Mouse (Mus musculus) ES-Bruce4 (cell line): ENCODE data around the gene Acan. TPM values are rescaled to one million over a fixed set of nuclear protein-coding genes. Genes with fewer than 3 reads are reported as not detected.
A peak's percentile ranks its signal among the peaks of the same experiment; 100 is the strongest.

Experiments used
- H3K27ac ChIP-seq: 2 replicates; pipeline ENCODE4 v1.5.1; 2012; ENCODE audit warnings: low read length, inconsistent platforms; ENCODE audit not compliant: insufficient read depth
- H3K27me3 ChIP-seq: 2 replicates; pipeline ENCODE4 v1.6.1; 2012; ENCODE audit warnings: mild to moderate bottlenecking, low read length, inconsistent platforms; ENCODE audit not compliant: control insufficient read depth, poor library complexity, insufficient read depth, severe bottlenecking
- H3K36me3 ChIP-seq: 2 replicates; pipeline ENCODE4 v1.6.1; 2012; ENCODE audit warnings: inconsistent platforms, mild to moderate bottlenecking, low read length, moderate library complexity; ENCODE audit not compliant: control insufficient read depth, poor library complexity, insufficient read depth, severe bottlenecking
- H3K4me1 ChIP-seq: one replicate; pipeline ENCODE4 v1.8.1; 2011; ENCODE audit warnings: low read length; ENCODE audit not compliant: control insufficient read depth, insufficient read depth
- H3K4me3 ChIP-seq: 2 replicates; pipeline ENCODE4 v1.5.1; 2011; ENCODE audit warnings: low read depth, mild to moderate bottlenecking, low read length
- H3K9ac ChIP-seq: 2 replicates; pipeline ENCODE4 v1.6.1; 2012; ENCODE audit warnings: low read depth, mild to moderate bottlenecking, inconsistent platforms; ENCODE audit not compliant: poor library complexity, severe bottlenecking
- H3K9me3 ChIP-seq: replicated peaks from 2 replicates; pipeline ENCODE4 v1.6.1; 2012; ENCODE audit warnings: mild to moderate bottlenecking, low read length, inconsistent platforms; ENCODE audit not compliant: control insufficient read depth, poor library complexity, insufficient read depth, severe bottlenecking
- CTCF ChIP-seq: IDR thresholded peaks from one replicate; pipeline ENCODE4 v1.8.1; 2011; ENCODE audit warnings: low read depth, low read length
- EP300 ChIP-seq: IDR thresholded peaks from 2 replicates; pipeline ENCODE4 v1.6.1; 2011; ENCODE audit warnings: low read depth, low read length; ENCODE audit not compliant: insufficient read depth
- POLR2A ChIP-seq: IDR thresholded peaks from one replicate; pipeline ENCODE4 v1.8.1; 2011; ENCODE audit warnings: low read length; ENCODE audit not compliant: insufficient read depth
- polyA plus RNA-seq: library from polyadenylated mRNA; stranded (reverse); fragments of >200 nt; gene quantifications from 2 replicates; pipeline ENCODE4 v1.2.4, GENCODE M21; 2011; ENCODE audit warnings: low read depth; ENCODE audit not compliant: missing spikeins, insufficient read depth, insufficient read length

The Acan gene
- 2.0 TPM in 2 replicates for polyA plus RNA-seq

DNA sequence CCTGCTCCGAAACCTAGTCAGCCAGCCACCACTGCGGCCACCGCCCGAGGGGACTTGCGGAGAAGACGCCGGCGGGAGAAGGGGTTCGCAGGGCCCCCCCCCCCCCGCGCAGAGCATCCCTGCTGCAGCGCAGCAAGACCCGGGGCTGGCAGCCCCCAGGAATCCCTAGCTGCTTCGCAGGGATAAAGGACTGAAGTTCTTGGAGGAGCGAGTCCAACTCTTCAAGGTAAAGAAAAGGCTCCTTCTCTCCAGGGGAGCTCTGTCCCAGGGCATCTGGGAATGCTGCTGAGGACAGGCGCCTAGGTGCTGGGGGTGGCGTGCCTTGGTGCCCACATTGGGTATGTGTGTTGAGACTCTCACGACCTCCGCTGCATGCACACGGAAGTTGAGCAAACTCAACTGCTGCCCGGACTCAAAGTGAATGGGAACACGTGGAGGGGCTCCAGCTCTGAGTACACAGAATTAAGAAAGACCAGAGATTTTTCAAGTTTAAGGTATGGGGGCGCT is at the start of gene Acan:
Gene Acan, plus strand, starts transcription at position 101 of the 507 bp plus-strand sequence.
- Histone ChIP-seq H3K9me3 (no peaks in the 10 kb centered on the region), H3K9ac (peak within 1 kb of the TSS; percentile 18), H3K36me3 (no peaks in the 10 kb centered on the region), H3K27ac (no peak within 1 kb of the TSS), H3K27me3 (peaks cover 7% of the 10 kb centered on the region; the same call in 1 of the 2 replicates), H3K4me1 (no peaks in the 10 kb centered on the region), H3K4me3 (peak within 1 kb of the TSS; percentile 59)
- TF ChIP-seq EP300 (no peak), CTCF (no peak), POLR2A (no peak)

- Histone ChIP-seq H3K4me3 (no peak overlapping the region), H3K4me1 (no peaks in the 10 kb centered on the region), H3K9ac (no peak overlapping the region), H3K27ac (no peak overlapping the region), H3K9me3 (no peaks in the 10 kb centered on the region), H3K27me3 (no peaks in the 10 kb centered on the region), H3K36me3 (no peaks in the 10 kb centered on the region)
- TF ChIP-seq POLR2A (no peak), EP300 (no peak), CTCF (no peak)
Observed at GRCm38 (mm10) chr7:79021293-79021905, 31.9 kb upstream of the Acan start.

GRCm38 (mm10) chr7:79029138-79029537 is 24.1 kb upstream of the Acan start:
- Histone ChIP-seq H3K9me3 (no peaks in the 10 kb centered on the region), H3K27ac (no peak overlapping the region), H3K4me1 (no peaks in the 10 kb centered on the region), H3K4me3 (no peak overlapping the region), H3K9ac (no peak overlapping the region), H3K27me3 (no peaks in the 10 kb centered on the region), H3K36me3 (no peaks in the 10 kb centered on the region)
- TF ChIP-seq EP300 (no peak), CTCF (no peak), POLR2A (no peak)

GRCm38 (mm10) chr7:79033745-79034144 is 19.5 kb upstream of the Acan start:
- H3K27ac ChIP-seq = no peak overlapping the region
- H3K4me3 ChIP-seq = no peak overlapping the region
- H3K36me3 ChIP-seq = no peaks in the 10 kb centered on the region
- no peak overlapping the region for H3K9ac ChIP-seq
- H3K9me3 ChIP-seq = no peaks in the 10 kb centered on the region
- TF ChIP-seq CTCF = no peak
- no peak for TF ChIP-seq POLR2A
- no peak for TF ChIP-seq EP300
- no peaks in the 10 kb centered on the region for H3K27me3 ChIP-seq
- no peaks in the 10 kb centered on the region for H3K4me1 ChIP-seq

- no peak overlapping the region for H3K4me3 ChIP-seq
- H3K4me1 ChIP-seq = no peaks in the 10 kb centered on the region
- H3K27me3 ChIP-seq = no peaks in the 10 kb centered on the region
- H3K9me3 ChIP-seq = no peaks in the 10 kb centered on the region
- H3K9ac ChIP-seq = no peak overlapping the region
- no peaks in the 10 kb centered on the region for H3K36me3 ChIP-seq
- no peak overlapping the region for H3K27ac ChIP-seq
- TF ChIP-seq CTCF (no peak), EP300 (no peak), POLR2A (no peak)
Observed at GRCm38 (mm10) chr7:79034521-79034920, 18.8 kb upstream of the Acan start.

- no peaks in the 10 kb centered on the region for H3K36me3 ChIP-seq
- no peak overlapping the region for H3K9ac ChIP-seq
- TF ChIP-seq EP300 = no peak
- no peak for TF ChIP-seq POLR2A
- TF ChIP-seq CTCF = no peak
- no peaks in the 10 kb centered on the region for H3K4me1 ChIP-seq
- peaks cover 7% of the 10 kb centered on the region; the same call in 1 of the 2 replicates for H3K27me3 ChIP-seq
- H3K27ac ChIP-seq = no peak overlapping the region
- no peak overlapping the region for H3K4me3 ChIP-seq
- no peaks in the 10 kb centered on the region for H3K9me3 ChIP-seq
Observed at GRCm38 (mm10) chr7:79052081-79052480, 1.2 kb upstream of the Acan start.
